Mouse (Mus musculus) intestine, embryonic 14.5 days (tissue): ENCODE measurements around the gene Rpl23a. TPM values are rescaled to one million over a fixed set of nuclear protein-coding genes. Genes with fewer than 3 reads are reported as not detected.

Experiments used
- ATAC-seq: fragments of 200-750 bp; cut with Nextera tagmentation; replicated peaks from 2 replicates; pipeline ENCODE4 v1.8.0; 2017; ENCODE audit warnings: low read depth, moderate number of reproducible peaks, moderate TSS enrichment, moderate library complexity; ENCODE audit not compliant: low FRiP score, low TSS enrichment
- DNase-seq: peaks from one replicate; pipeline ENCODE4 v3.0.0-alpha.2; 2018; ENCODE audit warnings: low spot score
- H3K27ac ChIP-seq: fragments of 300-500 bp; sonication (generic); 2 replicates; pipeline ENCODE4 v1.5.1; 2014; ENCODE audit warnings: low read depth, mild to moderate bottlenecking, control low read depth
- H3K27me3 ChIP-seq: fragments of 300-500 bp; sonication (generic); replicated peaks from 2 replicates; pipeline ENCODE4 v1.6.1; 2014; ENCODE audit warnings: low read length, control low read depth; ENCODE audit not compliant: control insufficient read depth, insufficient read depth
- H3K36me3 ChIP-seq: fragments of 300-500 bp; sonication (generic); 2 replicates; pipeline ENCODE4 v1.6.1; 2014; ENCODE audit warnings: low read length, control low read depth; ENCODE audit not compliant: control insufficient read depth, insufficient read depth
- H3K4me1 ChIP-seq: fragments of 300-500 bp; sonication (generic); replicated peaks from 2 replicates; pipeline ENCODE4 v1.6.1; 2014; ENCODE audit warnings: low read length, control low read depth, mixed read lengths; ENCODE audit not compliant: control insufficient read depth, insufficient read depth
- H3K4me2 ChIP-seq: fragments of 300-500 bp; sonication (generic); 2 replicates; pipeline ENCODE4 v1.6.1; 2014; ENCODE audit warnings: low read length
- H3K4me3 ChIP-seq: fragments of 300-500 bp; sonication (generic); 2 replicates; pipeline ENCODE4 v1.5.1; 2014; ENCODE audit warnings: low read depth, low read length, control low read depth, mixed read lengths
- H3K9ac ChIP-seq: fragments of 300-500 bp; sonication (generic); 2 replicates; pipeline ENCODE4 v1.6.1; 2014; ENCODE audit warnings: mild to moderate bottlenecking, low read length
- H3K9me3 ChIP-seq: fragments of 300-500 bp; sonication (generic); 2 replicates; pipeline ENCODE4 v1.6.1; 2016; ENCODE audit warnings: low read length, control low read depth; ENCODE audit not compliant: control insufficient read depth
- WGBS: fragments of 180-500 bp; shearing (Covaris S2); extraction: QIAGEN DNeasy Blood & Tissue Kit; methylation state at CpG from one replicate; pipeline ENCODE4 v1.1.7; 2014; 5-methylcytosine and 5-hydroxymethylcytosine counted together
- microRNA-seq: library from miRNA; unstranded; fragments of <30 nt; microRNA quantifications from one replicate; pipeline ENCODE4, GENCODE M21; 2016
- polyA plus RNA-seq: library from polyadenylated mRNA; unstranded; fragments of >200 nt; fragmentation: Nextera tagmentation; extraction: Ambion mirVana; gene quantifications from 2 replicates; pipeline ENCODE4 v1.2.1, GENCODE M21; 2014

The Rpl23a gene
- polyA plus RNA-seq, 1 experiment from 2014 or later = 1,870 TPM

DNA sequence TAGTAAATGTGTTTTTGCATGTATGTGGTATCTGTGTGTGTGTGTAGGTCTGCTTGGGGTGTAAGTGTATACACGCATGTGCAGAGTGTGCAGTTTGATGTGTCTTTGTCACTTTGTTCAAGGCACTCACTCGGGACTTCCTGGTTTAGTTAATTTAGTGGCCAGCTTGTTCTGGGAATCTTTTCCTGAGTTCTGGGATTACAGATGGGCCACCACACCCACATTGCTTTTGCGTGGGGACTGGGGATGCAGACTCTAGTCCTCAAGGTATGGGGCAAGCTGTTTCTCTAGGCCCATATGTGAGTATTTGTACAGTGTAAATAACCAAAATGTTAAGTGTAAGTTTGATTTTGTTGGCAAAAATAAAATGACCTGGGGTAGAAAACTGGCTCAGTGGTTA is 49.0 kb downstream of the Rpl23a start:
- no peak overlapping the region for H3K4me3 ChIP-seq
- H3K9me3 ChIP-seq = no peaks in the 10 kb centered on the region
- H3K4me1 ChIP-seq = no peaks in the 10 kb centered on the region
- H3K27me3 ChIP-seq = no peaks in the 10 kb centered on the region
- no peak overlapping the region for H3K9ac ChIP-seq
- ATAC-seq (no peak), DNase-seq (no peak)
- no peaks in the 10 kb centered on the region for H3K36me3 ChIP-seq
- H3K4me2 ChIP-seq = no peak overlapping the region
- H3K27ac ChIP-seq = no peak overlapping the region
- 78% methylated on average over 3 of the region's 3 CpGs for WGBS

DNA sequence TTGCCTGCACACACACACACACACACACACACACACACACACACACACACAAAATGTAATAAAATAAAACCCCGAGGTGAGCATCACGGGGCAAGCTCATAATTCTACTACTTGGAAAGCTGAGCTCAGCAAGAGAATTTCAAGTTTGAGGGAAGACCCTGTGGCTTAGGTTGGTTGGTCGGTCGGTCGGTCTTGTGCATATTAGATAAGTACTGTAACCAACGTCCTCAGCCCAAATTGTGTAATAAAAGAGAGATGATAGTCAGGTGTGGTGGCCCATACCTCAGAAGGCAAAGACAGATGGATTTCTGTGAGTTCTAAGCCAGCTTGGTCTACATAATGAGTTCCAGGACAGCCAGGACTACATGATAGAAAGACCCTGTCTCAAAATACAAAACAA is 49.5 kb downstream of the Rpl23a start:
- H3K4me1 ChIP-seq = no peaks in the 10 kb centered on the region
- WGBS = 91% methylated on average over 6 of the region's 6 CpGs
- H3K27me3 ChIP-seq = no peaks in the 10 kb centered on the region
- no peak for ATAC-seq
- no peaks in the 10 kb centered on the region for H3K36me3 ChIP-seq
- no peak for DNase-seq
- H3K4me2 ChIP-seq = no peak overlapping the region
- no peak overlapping the region for H3K9ac ChIP-seq
- H3K4me3 ChIP-seq = no peak overlapping the region
- no peak overlapping the region for H3K27ac ChIP-seq
- H3K9me3 ChIP-seq = no peaks in the 10 kb centered on the region

Small RNA genes within 50 kb of the gene (microRNA-seq; reads per million reads assigned to microRNA genes)
- gene Mir7653 = not detected

Other genes starting within 250 kb of the Rpl23a start
- 16.5 and 19.6 TPM in 2 replicates for gene Phf12, start 200.8 kb downstream of the Rpl23a start, polyA plus RNA-seq
- 23.0 and 24.6 TPM in 2 replicates for gene Dhrs13, start 151.3 kb downstream of the Rpl23a start, polyA plus RNA-seq
- 46.9 and 51.6 TPM in 2 replicates for gene Flot2, start 145.7 kb downstream of the Rpl23a start, polyA plus RNA-seq
- 32.4 and 38.0 TPM in 2 replicates for gene Eral1, start 103.2 kb downstream of the Rpl23a start, polyA plus RNA-seq
- 13.4 and 17.8 TPM in 2 replicates for gene Fam222b, start 88.9 kb downstream of the Rpl23a start, polyA plus RNA-seq
- 61.7 and 65.3 TPM in 2 replicates for gene Traf4, start 18.0 kb downstream of the Rpl23a start, polyA plus RNA-seq
- gene Nek8, start 6.9 kb downstream of the Rpl23a start, polyA plus RNA-seq = 15.2 and 15.4 TPM in 2 replicates
- 37.5 and 38.8 TPM in 2 replicates for gene Tlcd1, start 6.9 kb downstream of the Rpl23a start, polyA plus RNA-seq
- gene Rab34, start 4.8 kb upstream of the Rpl23a start, polyA plus RNA-seq = 121 and 141 TPM in 2 replicates
- gene Proca1, start 9.8 kb upstream of the Rpl23a start, polyA plus RNA-seq = 1.4 and 2.1 TPM in 2 replicates
- gene Sdf2, start 62.2 kb upstream of the Rpl23a start, polyA plus RNA-seq = 77.4 and 86.7 TPM in 2 replicates
- 26.4 and 28.0 TPM in 2 replicates for gene Supt6, start 62.4 kb upstream of the Rpl23a start, polyA plus RNA-seq
- 74.4 and 75.6 TPM in 2 replicates for gene 2610507B11Rik, start 78.2 kb upstream of the Rpl23a start, polyA plus RNA-seq
- gene BC030499, start 107.3 kb upstream of the Rpl23a start, polyA plus RNA-seq = 0.17 and 0.24 TPM in 2 replicates
- gene Spag5, start 117.9 kb upstream of the Rpl23a start, polyA plus RNA-seq = 34.1 and 40.0 TPM in 2 replicates
- 20.0 and 21.1 TPM in 2 replicates for gene Aldoc, start 139.4 kb upstream of the Rpl23a start, polyA plus RNA-seq
- gene Pigs, start 144.8 kb upstream of the Rpl23a start, polyA plus RNA-seq = 76.2 and 79.1 TPM in 2 replicates
- 39.8 and 42.8 TPM in 2 replicates for gene Unc119, start 159.9 kb upstream of the Rpl23a start, polyA plus RNA-seq
- gene Foxn1, start 203.0 kb upstream of the Rpl23a start, polyA plus RNA-seq = not detected in 2 replicates
- gene Slc13a2, start 238.6 kb upstream of the Rpl23a start, polyA plus RNA-seq = 0.07 and 0.12 TPM in 2 replicates